Mouse (Mus musculus) kidney, postnatal 25 days (tissue): ENCODE measurements around the gene Ipmk.
A peak's percentile ranks its signal among the peaks of the same experiment; 100 is the strongest.

Source experiments
- DNase-seq, 2 experiments: peaks; one replicate each; pipeline ENCODE4 v3.0.0; 2021; ENCODE audit warnings: mixed read lengths in 2 of 2

Gene Ipmk

DNA sequence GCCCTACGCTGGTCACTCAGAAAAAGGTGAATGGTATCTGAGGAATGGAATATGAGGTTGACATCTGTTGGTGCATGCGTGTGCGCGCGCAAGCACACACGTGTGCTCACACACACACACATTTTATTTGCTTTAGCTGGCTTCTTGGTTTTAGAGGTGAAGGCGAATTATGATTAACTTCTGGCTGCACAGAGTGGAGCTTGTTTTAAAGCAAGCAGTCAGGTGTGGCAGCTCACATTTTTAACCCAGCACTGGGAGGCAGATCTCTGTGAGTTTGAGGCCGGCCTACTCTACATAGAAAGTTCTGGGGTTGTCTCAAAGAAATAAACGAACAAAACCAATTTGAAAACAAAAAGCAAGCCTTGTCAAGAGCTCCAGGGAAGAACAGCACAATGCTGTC, 6.3 kb upstream of the Ipmk start:
- peak in 1 of 2 experiments; percentile 55 for DNase-seq

DNA sequence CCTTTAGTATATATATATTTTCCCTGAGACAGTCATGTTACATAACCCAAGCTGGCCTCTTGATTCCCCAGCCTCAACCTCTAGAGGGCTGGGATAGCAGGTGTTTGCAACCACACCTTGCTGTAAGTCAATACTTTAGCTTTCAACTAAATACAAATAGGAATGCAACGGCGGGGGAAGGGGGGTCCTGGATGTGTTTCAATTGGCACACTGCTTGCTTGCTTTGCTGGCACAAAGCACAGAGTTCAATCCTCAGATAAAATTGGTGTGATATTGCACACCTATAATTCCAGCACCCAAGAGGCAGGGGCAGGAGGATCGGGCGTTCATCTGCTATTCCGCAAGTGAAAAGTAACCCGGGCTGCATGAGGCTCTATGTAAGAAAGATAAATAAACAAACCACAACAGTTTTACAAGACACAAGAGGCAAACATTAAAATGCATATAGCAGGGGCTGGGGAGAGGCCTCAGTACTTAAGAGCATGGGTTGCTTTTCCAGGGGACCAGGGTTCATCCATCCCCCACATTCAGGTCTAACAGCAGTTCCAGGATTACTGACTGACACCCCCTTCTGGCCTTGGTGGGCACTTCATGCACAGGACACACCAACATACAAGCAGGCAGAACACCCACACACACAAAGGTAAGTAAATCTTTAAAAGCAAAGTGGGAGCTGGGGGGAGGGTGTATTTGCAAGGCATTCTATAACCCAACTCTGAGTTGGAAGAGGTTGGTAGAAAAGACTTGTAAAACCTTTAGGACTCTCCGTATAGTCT, 5.3 kb upstream of the Ipmk start:
- DNase-seq, result peak; percentile 68 to 70

DNA sequence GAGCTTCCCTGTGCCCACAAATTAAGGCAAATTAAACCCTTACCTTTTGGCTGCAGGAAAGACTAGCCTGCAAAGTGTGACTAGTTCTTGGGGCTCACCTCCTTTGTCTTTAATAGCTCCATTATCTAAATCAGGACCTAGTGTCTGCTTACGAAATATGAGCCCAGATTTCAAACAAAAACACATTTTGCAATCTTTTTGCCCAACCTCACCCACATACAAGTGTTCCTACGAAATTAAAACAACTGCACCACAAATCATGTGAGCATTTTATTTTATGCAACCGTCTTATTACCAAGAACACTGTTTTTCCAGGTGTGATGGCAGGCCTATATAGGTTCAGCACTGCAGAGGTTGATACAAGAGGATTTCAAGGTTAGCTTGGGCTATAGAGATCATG, 4.4 kb upstream of the Ipmk start:
- no peak for DNase-seq

DNA sequence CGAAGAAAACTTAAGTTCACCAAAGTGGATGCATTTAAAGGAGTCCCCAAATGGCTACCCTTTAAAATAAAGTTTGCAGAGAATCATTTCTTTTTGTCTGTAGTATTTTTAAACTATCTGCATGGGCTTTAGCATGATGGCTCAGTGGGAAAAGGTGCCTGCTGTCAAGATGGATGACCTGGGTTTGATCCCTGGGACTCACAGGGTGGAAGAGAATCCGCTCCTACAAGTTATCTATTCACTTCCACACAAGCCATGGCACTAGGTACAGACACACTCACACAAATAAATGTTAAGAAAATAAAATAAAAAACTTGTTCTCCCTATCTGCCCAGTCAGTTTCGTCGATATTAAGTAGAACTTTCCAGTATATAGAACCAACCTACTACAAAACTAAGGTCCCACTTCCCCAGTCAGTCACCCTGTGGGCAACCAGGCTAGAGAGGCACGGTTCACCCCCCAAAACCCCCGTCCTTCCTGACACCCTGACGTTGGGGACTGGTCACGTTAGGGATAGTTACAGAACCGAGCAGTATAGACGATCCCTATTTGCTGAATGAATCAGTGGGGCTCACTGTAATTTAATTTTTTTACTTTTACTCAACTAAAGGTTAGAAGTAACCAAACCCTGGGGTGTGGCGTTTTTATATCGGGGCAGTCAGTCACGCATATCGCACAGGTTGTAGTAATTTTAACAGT, 3.8 kb upstream of the Ipmk start:
- no peak for DNase-seq

DNA sequence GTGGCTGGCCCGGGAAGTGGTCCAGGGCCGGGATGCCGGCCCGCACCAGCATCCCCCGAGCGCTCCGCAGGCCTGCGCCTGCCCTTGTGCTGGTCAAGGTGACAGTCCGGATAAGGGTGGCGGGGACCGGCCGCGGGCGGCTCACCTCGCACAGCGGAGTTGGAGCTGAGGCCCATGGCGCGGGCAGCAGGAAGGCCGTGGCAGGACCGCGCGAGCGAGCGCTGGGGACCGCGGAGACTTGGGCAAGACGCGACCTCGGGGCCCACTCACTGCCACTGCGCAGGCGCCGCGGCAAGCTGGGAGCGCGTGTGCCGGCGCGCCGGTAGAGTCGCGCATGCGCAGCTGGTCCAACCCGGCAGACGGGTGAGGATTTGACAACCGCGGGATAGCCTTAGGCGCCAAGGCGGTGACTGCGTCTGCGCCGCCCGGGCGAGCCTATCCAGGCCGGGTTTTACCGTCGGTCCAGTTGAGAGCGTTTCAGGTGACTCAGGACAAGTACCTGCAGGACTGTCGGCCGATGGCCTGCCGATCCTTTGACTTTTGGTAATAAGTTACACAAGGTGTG, 2.9 kb upstream of the Ipmk start, which contains the start of gene Cisd1:
Gene Cisd1 (minus strand): TSS at position 376 of the 565 bp plus-strand sequence.
- peak; percentile 95 to 98 for DNase-seq

DNA sequence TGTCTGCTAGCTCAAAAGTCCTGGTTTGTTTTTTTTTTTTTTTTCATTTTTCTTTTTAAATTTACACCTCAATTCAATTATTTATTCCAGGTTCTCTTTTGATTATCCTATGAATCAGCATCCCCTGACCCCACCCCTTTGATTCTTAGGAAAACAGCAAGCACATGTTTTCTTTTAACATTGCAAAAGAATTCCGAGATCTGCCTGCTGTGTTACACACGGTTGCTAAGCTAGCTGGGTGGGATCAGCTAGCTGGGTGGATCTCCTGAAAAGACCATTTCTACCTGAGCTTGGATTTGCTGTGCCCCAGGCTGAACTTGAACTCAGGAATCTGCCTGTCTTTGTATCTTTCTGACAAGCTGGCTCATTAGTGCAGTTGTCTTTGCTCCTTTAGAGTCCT, 1.5 kb upstream of the Ipmk start:
- DNase-seq, result no peak

DNA sequence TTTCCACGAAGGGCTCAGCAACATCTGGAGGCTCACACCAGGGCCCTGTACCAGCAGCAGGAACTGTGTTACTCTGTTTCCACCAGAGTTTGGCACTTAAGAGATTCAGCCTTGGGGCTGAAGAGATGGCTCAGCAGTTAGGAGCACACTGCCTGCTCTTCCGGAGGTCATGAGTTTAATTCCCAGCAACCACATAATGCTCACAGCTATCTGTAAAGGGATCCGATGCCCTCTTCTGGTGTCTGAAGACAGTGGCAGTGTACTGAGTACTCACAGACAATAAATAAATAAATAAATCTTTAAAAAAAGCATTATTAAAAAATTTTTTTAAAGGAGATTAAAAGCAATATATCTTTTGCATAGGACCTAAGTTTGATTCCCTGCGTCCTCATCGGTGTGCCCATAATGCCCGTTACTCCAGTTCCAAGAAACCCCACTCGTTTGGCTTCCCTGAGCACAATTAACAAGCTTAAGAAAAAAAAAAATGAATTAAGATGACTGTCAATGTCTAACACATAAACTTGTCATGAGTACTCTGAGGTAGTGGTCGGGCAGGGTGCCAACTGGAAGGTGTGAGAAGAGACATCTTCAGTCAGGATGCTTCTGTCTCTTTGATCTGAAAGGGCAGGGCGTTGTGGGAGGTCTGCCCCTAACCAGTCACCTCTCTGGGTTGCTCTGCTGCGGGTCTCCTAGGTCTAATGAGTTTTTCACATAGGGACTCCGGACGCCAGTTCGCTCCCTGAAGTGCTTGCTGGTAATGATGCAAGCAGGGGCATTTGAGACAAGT, 648 bp upstream of the Ipmk start:
- peak in 1 of 2 experiments; percentile 77 for DNase-seq

DNA sequence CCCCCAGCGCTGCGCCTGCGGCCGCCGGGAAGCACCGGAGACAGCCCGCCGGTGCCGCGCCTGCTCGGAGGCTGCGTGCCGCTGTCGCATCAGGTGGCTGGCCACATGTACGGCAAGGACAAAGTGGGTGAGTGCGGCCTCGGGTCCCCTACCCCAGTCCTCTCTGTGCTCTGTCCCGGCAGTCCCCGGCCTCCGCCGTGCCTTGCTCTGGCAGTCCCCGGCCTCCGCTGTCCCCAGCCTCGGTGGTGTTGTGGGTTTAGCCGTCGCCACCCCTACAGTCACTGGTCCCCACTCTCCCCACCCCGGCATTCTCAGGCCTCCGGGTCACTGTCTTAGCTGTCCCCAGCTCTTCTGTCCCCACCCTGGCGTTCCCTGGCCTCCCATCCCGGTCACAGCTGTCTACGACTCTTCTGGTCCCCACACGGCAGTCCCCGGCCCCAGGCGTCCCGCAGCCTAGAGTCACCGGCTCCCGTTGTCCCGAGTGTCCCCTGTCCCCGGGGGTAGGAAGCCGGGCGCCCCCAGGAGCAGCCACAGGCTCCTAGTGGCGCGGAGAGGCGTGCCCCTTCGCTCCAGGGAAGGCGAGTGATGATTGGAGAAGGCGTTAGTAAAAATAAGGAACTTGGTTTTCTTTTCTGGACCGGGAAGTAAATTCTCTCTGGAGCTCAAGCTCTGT, 537 bp downstream of the Ipmk start:
- peak; percentile 45 to 71 for DNase-seq

DNA sequence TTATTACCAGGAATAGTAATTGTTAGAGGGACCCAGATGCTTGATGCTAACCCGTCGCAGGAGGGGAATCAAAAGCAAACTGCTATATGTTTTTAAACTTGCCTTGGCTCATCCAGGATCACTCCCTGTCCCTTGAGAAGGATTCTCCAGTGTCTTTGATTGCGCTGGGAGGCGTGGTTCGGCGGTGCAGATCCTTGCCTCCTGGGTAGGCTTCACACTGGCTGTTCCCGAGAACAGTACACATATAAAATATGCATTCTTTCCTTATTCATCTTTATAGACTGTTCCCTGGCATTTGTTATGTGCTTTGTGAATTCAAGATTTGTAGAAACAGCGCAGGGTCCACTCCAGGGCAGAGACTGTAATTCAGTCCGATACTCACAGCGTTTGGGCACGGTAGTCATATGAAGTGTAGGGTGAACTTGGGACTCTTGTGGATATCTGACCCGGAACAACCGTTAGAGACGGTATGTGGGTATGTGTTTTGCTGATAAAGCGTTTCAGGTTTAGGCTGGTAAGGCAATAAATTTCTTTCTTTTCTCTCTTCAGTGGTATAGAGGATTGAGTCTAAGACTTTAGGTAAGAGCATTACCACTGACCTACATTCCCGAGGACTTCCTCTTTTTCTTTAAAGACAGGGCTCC, 1.2 kb downstream of the Ipmk start:
- DNase-seq, result peak in 1 of 2 experiments; percentile 42

DNA sequence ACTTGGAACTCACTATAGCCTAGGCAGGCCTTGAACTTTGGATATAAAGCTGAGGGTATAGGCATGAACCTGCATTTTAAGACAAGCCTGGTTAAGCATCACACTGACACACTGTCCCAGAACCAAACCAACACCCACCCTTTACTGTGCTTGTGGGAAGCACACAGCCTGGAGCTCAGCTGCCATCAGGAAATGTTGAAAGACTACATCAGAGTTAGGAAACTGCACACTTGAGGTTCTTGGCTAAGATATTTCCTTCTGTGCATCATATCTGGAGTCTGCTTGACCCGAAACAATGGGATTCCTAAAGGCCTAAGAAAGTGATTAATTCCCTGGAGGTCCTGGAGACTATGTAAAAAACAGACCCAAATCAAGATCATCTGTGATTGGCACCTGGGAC, 1.7 kb downstream of the Ipmk start:
- DNase-seq, result no peak

DNA sequence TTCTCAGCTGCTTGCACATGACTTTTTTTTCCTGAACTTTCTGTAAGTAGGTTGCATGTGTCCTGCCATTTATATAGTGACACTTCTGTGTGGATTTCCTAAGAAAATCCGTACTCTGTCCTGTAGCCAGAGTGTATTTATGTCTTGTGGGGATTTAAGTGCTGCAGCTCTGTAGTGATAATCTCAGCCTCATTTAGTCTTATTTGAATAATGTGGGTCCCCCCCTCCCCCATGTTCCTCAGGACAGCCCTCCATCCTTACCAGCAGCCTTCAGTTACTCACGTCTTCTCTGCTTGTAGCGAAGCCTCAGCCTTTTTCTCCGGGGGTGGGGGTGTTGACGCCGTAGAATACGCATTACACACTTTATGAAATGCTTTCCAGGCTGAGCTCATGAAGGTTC, 3.7 kb downstream of the Ipmk start:
- no peak for DNase-seq

DNA sequence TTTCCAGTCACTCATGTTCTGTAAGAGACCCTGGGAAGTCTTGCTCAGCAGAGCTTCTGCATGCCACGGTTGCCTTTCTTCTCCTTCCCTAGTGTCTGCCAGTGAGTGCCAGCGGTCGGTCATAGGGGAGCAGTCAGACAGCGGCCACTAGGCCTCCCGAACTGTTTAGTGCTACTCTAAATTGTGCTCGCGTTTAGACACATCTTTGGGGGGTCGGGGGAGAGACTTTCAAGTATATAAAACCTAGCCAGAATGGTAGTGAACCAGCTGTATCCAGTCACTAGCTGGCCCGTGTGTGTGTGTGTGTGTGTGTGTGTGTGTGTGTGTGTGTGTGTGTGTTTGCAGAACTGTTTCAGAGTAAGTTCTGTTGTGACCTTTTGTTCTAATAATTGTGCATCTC, 6.3 kb downstream of the Ipmk start:
- DNase-seq, result no peak

DNA sequence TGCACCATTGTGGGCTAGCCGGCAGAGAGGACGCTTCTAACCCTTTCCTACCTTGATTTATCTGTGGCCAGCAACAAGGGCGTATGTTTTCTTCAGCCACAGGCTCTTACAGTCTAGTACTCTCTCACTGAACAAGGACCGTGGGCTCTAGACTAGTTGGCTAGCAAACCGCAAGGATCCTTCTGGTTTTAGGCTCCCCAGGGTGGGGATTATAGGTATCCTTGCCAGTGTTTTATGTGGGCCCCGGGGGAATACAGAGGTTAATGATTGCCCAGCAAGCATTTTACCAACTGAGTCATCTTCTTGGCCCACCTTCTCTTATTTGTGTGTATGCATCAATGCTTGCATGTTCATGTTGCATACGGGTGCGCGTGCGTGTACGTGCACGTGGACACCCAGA, 7.4 kb downstream of the Ipmk start:
- no peak for DNase-seq

DNA sequence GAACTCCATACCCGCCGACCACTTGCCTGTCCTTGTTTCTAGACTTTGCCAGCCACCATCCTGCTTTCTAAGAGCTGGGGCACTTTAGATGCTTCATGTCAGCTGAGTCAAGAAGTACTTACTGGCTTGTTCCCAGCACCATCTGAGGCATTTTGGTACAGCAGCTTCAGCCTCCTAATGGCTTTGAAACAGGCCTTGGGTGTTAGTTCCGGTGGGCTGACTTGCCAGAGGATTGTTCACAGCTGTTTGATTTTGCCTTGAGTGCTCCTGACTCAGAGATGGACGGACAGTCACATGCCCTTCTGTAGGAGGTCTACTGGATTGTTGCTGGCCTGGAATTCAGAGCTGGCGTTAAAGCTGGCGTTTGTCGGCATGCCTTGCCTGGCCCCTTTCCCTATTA, 13.5 kb downstream of the Ipmk start:
- no peak for DNase-seq

DNA sequence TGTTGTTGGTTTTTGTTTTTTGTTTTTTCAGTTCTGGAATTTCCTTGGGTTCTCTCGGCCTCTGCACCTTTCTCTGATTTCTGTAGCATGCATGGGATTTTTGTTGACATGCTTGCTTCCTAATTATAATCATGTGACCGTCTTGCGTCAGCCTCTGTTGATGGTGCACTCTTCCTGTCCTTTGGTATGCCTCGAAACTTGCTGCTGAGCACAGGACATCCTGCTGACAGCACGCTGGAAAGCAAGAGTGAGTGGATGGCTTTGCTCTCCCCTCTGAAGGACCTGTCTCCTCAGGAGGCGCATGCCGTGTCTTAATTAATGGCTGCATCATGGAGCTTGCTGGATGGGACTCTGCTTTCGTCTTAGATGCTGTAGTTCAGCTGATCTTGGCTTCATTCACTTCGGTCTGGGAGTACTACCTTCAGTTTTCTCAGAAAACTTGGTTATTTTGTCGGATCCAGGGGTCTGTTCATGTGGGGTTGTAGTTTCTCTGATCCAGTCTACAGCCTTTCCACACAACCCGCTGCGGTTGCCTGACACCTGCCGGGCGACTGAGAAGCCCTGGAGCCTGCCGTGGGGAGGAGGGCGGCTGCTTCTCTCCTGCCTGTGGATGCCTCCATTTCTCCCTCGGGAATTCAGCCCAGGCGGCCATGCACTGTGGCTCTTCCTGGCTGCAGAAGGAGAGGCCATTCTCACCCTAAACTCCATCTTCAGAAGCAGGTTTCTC, 14.4 kb downstream of the Ipmk start:
- peak in 1 of 2 experiments; percentile 43 for DNase-seq

DNA sequence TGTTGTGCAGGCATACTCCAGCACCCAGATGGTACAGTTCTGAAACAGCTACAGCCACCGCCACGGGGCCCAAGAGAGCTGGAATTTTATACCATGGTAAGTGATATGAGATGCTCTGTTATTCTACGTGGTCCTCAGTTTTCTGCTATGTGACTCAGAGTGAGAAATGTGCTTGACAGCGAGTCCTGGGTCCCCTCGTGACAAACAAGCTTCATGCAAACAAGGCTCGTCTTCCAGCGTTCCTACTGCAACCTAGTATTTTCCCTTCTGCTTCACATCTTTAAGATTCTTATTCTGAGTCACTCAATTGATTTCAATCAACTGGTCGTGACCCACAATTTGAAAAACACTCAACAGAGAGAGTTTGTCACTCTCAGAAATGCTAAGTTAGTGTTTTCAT, 15.9 kb downstream of the Ipmk start:
- no peak for DNase-seq

DNA sequence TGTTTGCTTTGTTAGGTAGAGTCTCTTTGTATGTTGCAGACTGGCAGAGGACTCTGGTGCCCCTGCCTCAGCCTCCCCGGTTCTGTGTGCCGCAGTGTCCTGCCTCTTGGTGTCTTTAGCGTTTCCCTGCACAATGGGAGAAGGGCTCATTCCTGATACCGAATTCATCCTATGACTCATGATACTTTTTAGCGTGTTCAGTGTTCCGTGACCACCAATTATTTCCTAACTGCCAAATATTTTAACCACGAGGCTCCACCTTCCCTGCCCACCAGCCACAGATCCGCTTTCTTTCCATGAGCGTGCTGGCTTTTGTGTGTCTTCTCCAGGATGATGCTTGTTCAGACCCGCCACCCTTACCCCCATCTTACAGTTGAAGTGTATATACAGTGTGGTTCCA, 16.3 kb downstream of the Ipmk start:
- DNase-seq, result no peak

DNA sequence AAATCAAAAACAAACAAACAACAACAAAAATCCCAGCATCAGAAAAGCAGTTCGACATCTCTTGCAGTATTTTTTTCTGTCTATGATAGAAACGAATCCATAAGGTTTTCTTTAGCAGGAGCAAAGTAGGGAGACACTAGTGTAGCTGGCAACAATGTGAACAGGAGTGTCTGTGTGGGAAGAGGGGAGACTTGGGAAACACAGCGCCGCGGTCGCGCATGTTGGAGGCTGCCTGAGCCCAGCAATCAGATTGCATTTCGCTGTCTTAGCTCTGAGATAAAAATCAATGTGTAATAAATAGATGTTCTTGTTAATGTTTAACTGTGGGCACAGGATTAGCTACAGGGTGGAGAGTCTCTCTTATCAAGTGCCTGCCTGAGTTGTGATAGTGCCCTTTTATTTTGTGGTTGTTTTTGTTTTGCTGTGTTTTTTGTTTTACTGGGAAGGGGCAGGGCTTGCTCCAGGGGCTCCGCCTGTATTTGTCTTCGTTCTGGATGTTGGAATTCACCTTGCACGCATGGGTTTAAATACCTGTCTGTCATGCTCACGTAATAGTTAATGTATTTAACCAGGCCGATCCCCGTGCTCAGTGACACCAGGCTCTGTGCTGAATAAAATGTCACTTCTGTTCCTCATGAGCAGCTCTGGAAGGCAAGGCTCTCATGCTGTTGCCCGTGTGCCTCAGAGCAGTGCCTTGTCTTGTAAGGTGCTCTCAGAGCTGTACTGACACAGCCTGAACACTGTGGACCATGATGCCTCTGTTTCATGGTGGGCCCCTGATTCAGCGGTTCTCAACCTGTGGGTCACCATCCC, 20.8 kb downstream of the Ipmk start:
- no peak for DNase-seq

DNA sequence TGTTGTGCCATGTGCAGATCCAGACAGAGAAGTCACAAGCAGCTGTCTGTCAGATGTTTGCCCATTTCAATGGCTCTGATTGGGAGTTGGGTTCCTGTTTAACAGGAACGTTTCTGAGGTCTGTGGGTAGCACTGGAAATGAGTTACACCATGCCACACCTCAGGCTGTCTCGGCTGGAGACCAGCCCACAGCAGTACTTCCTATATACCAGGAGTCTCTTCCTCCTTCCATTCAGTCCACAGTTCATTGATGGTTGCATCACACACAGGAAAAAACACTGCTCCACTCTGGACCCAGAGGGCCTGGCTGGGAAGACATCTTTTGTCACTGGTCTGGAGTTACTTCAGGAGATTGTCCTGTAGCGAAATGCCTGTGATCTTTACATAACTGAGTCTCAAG, 21.9 kb downstream of the Ipmk start:
- no peak for DNase-seq

DNA sequence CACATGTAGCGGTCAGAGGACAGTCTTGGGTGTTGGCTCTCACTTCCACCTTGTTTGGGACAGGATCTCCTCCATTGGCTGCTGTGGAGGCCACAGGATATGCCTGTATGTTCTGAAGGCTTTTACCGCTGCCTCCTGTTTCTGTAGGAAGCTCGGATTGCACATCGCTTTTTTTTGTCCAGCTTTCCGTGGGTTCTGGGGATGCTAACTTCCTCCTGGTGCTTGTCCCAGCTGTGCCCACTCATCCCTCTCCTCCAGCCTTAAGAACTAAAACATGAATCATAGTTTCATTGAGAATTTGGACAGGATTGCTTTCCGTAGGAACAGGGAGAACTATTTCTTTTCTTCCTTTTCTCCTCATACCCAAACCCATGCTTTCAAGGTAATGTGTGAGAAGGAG, 24.3 kb downstream of the Ipmk start:
- no peak for DNase-seq

DNA sequence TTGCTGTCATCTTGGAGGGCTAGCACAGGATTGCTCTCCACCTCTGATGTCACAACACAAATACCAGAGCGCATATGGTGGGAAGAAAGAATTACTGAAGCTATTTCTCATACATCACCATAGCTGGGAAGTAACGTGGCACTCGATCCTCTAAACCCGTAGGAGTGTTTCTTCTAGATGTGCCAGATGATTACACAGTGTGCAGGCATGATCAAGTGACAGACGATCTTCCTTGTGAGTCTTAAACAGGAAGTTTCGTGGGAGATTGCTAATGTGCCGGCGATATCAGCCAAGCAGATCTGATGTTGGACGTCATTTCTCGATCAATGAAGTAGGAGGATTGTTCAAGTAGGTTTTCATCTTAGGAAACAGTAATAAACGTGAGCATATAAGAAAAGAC, 26.1 kb downstream of the Ipmk start:
- DNase-seq, result no peak
